Mouse (Mus musculus) c-Kit-negative CD71-positive TER-119-positive erythroid progenitor cells, embryonic 14.5 days (primary cell): Measurements from ENCODE around the gene Pdap1.
"Not testable (repeated sequence)": the region's sequence is repeated elsewhere in the genome, so short reads cannot be mapped to it uniquely, and the experiment has no call there.

Experiments used
- DNase-seq: peaks from one replicate; pipeline ENCODE4 v3.0.0-alpha.2; 2013; ENCODE audit warnings: low read depth, low spot score

Gene Pdap1

GRCm38 (mm10) chr5:145083201-145083600, 56.8 kb downstream of the Pdap1 start:
- DNase-seq = not testable (repeated sequence)

GRCm38 (mm10) chr5:145081866-145082613, 58.0 kb downstream of the Pdap1 start:
- DNase-seq = no peak
